Mouse (Mus musculus) thymus, postnatal 25 days (tissue): Measurements from ENCODE around the gene Larp1b.

Experiments used
- DNase-seq: peaks from one replicate; pipeline ENCODE4 v3.0.0; 2022

Larp1b gene

DNA sequence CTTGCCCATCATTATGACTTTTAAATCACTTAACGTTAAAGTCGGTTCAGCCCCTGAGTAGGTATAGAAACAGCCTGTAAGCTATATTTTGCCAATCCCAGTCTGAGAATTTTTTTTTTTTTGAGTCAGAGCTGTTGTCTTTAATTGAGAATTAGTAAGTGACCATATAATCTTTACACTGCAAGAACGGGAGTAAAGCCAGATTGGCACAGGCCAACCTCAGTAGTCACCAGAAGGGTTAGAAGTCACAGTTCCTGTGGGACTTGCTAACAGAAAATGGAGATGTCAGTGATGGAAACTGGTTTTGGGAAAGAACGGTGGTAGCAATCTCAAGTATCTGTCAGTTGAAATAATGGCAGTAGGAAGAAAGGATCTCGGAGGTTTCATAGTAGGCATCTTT lies 134.8 kb downstream of the Larp1b start:
- DNase-seq = no peak

GRCm38 (mm10) chr3:41087071-41087470 lies 137.4 kb downstream of the Larp1b start:
- no peak for DNase-seq
